Comparison of ENCODE assay signal across 17 mouse cellular contexts in the genomic region with DNA sequence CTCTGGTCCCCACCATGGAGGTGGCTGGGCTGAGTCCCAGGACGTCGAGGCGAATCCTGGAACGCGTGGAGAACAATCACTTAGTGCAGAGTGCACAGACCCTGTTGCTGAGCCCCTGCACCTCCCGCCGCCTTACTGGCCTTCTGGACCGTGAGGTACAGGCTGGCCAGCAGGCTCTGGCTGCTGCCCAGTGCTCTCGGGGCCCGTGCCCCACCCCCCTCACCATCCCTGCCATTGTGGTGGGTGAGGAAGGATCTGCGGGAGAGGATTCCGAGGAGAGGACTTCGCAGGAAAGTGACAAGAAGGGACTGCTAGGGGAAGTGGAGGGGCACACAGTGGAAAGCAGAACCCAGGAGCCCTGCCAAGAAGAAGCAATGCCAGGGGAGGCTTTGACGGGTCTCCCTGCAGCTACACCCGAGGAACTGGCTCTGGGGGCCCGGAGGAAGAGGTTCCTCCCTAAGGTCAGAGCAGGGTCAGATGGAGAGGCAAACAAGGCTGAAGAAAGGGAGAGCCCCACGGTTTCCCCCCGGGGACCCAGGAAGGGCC. TPM values are rescaled to one million over a fixed set of nuclear protein-coding genes. Genes with fewer than 3 reads are reported as not detected.
DNase-seq lines count a peak whose midpoint lies in the region; ATAC-seq and TF ChIP-seq lines count a peak whose summit lies in the region.
"Had no signal": no experiment of that assay in that cellular context is flagged by ENCODE, and none has a peak within 500 bp of the region (broad histone marks: within the 10 kb centered on the region; RNA-seq: fewer than 3 reads in every experiment).

No protein-coding gene starts in this region.

- peak overlapping the region; percentile 6 for H3K27ac ChIP-seq in heart, embryonic 15.5 days
- H3K27ac ChIP-seq in CH12.LX (ENCODE audit: insufficient read depth, low read depth) = no peak overlapping the region
- H3K27ac ChIP-seq in intestine, postnatal 0 days (ENCODE audit: low read depth, low read length) = peak overlapping the region; percentile 55
- H3K27ac ChIP-seq in layer of hippocampus, adult 2 months = no peak overlapping the region
- H3K27ac ChIP-seq: liver, embryonic 15.5 days; stomach, embryonic 15.5 days had no signal

- no peak for TF ChIP-seq RAD21 in CH12.LX (IDR thresholded peaks at IDR 0.05; ENCODE audit: low read depth, low read length)

- H3K4me1 ChIP-seq in heart, embryonic 15.5 days (replicated peaks) = peaks cover 18% of the 10 kb centered on the region
- peaks cover 7 to 24% of the 10 kb centered on the region in 2 experiments for H3K4me1 ChIP-seq in CH12.LX (ENCODE audit: control insufficient read depth in 1 of 2, insufficient read depth in 2 of 2)
- peaks cover 6% of the 10 kb centered on the region; the same call in 1 of the 2 replicates for H3K4me1 ChIP-seq in intestine, postnatal 0 days (replicated peaks; ENCODE audit: control insufficient read depth, insufficient read depth, low read length)

- in situ Hi-C loops in CH12.LX (cut with MboI; ENCODE audit: low pct_ligation_motif_present, low pct_unique_long_range_greater_than_20kb, low sequenced_read_pairs) = no loop called here

- peak; percentile 56 to 69 for DNase-seq in cerebellum, postnatal 10 days
- no peak for DNase-seq in cerebellum, adult 8-10 months
- DNase-seq in heart, adult 18-20 months = no peak
- DNase-seq in CH12.LX (ENCODE audit: extremely low read depth) = peak; percentile 30
- no peak for DNase-seq in layer of hippocampus, adult 2 months (ENCODE audit: low spot score in 2 of 2)
- DNase-seq in spleen, postnatal 36 days (ENCODE audit: low spot score in 2 of 2) = no peak
- DNase-seq: cerebellum, adult 9-10 months; kidney, postnatal 10 days; midbrain, embryonic 14.5 days; right cerebral cortex, postnatal 4 days; thymus, postnatal 4 days had no signal

- no peak overlapping the region for H3K4me3 ChIP-seq in heart, embryonic 15.5 days
- H3K4me3 ChIP-seq in CH12.LX (replicated peaks in 1 of 3; ENCODE audit: low read depth in 2 of 3, low read length in 2 of 3, poor library complexity in 1 of 3) = peak overlapping the region in 1 of 3 experiments; percentile 34
- H3K4me3 ChIP-seq in intestine, postnatal 0 days (ENCODE audit: low read depth, low read length) = no peak overlapping the region
- no peak overlapping the region for H3K4me3 ChIP-seq in layer of hippocampus, adult 2 months
- H3K4me3 ChIP-seq: liver, embryonic 15.5 days; stomach, embryonic 15.5 days had no signal

- H3K36me3 ChIP-seq in heart, embryonic 15.5 days = peaks cover 40% of the 10 kb centered on the region; the same call in 1 of the 2 replicates
- H3K36me3 ChIP-seq in CH12.LX (replicated peaks in 1 of 2; ENCODE audit: control insufficient read depth in 1 of 2, insufficient read depth in 1 of 2, low read length in 1 of 2) = peaks cover 0 to 2% of the 10 kb centered on the region in 2 experiments
- H3K36me3 ChIP-seq in intestine, postnatal 0 days (ENCODE audit: control insufficient read depth, insufficient read depth) = no peaks in the 10 kb centered on the region
- H3K36me3 ChIP-seq: liver, embryonic 15.5 days; stomach, embryonic 15.5 days had no signal

- H3K9ac ChIP-seq in heart, embryonic 15.5 days = 0 out of 2 replicates have a peak overlapping the region, but pooled peaks have one; percentile 28
- H3K9ac ChIP-seq in CH12.LX (ENCODE audit: insufficient read depth, low read depth) = no peak overlapping the region
- H3K9ac ChIP-seq in intestine, postnatal 0 days (ENCODE audit: low read depth, low read length) = no peak overlapping the region
- H3K9ac ChIP-seq: liver, embryonic 15.5 days; stomach, embryonic 15.5 days had no signal

- H3K27me3 ChIP-seq in heart, embryonic 15.5 days = no peaks in the 10 kb centered on the region
- no peaks in the 10 kb centered on the region for H3K27me3 ChIP-seq in CH12.LX (replicated peaks)
- no peaks in the 10 kb centered on the region for H3K27me3 ChIP-seq in intestine, postnatal 0 days (replicated peaks; ENCODE audit: control insufficient read depth, insufficient read depth, low read length)
- H3K27me3 ChIP-seq: liver, embryonic 15.5 days; stomach, embryonic 15.5 days had no signal

- TF ChIP-seq POLR2A in CH12.LX (IDR thresholded peaks at IDR 0.05; ENCODE audit: low read depth, low read length) = no peak

- no peak for TF ChIP-seq CTCF in CH12.LX (conservative IDR thresholded peaks at IDR 0.05 in 1 of 2, IDR thresholded peaks at IDR 0.05 in 1 of 2; ENCODE audit: low read depth in 2 of 2, low read length in 2 of 2)
- no peak for TF ChIP-seq CTCF in intestine, postnatal 0 days (IDR thresholded peaks at IDR 0.05; ENCODE audit: low read depth)
- TF ChIP-seq CTCF in layer of hippocampus, adult 2 months (conservative IDR thresholded peaks at IDR 0.05) = no peak

- no peak for ATAC-seq in heart, embryonic 15.5 days (replicated peaks; ENCODE audit: insufficient number of reproducible peaks, insufficient read depth, low FRiP score, low read depth)
- ATAC-seq in intestine, postnatal 0 days = no peak

- 39% methylated on average over 18 of the region's 18 CpGs for WGBS in heart, embryonic 15.5 days
- WGBS in intestine, postnatal 0 days = 52% methylated on average over 18 of the region's 18 CpGs

- no peaks in the 10 kb centered on the region for H3K79me2 ChIP-seq in CH12.LX (replicated peaks; ENCODE audit: control insufficient read depth, extremely low read depth, insufficient read depth, poor library complexity, severe bottlenecking)

- H3K9me3 ChIP-seq in heart, embryonic 15.5 days (replicated peaks) = no peaks in the 10 kb centered on the region
- H3K9me3 ChIP-seq in CH12.LX (replicated peaks; ENCODE audit: low read length) = no peaks in the 10 kb centered on the region
- H3K9me3 ChIP-seq in intestine, postnatal 0 days (ENCODE audit: control insufficient read depth) = no peaks in the 10 kb centered on the region
- H3K9me3 ChIP-seq: liver, embryonic 15.5 days; stomach, embryonic 15.5 days had no signal

- no peak overlapping the region for H3K4me2 ChIP-seq in heart, embryonic 15.5 days
- H3K4me2 ChIP-seq in CH12.LX (ENCODE audit: insufficient read depth, low read depth, poor library complexity, severe bottlenecking) = no peak overlapping the region
- no peak overlapping the region for H3K4me2 ChIP-seq in intestine, postnatal 0 days (replicated peaks; ENCODE audit: low read depth)
- H3K4me2 ChIP-seq: liver, embryonic 15.5 days; stomach, embryonic 15.5 days had no signal

- dilution Hi-C loops in CH12.LX (cut with MboI; ENCODE audit: extremely low pct_ligation_motif_present, extremely low pct_unique_long_range_greater_than_20kb, low sequenced_read_pairs) = no loop called here

- no peak for TF ChIP-seq EP300 in CH12.LX (IDR thresholded peaks at IDR 0.05; ENCODE audit: low read length)

TF ChIP-seq in CH12.LX, 34 proteins besides CTCF, POLR2A, EP300 and RAD21:
- TF ChIP-seq MEF2A (IDR thresholded peaks at IDR 0.05; ENCODE audit: borderline replicate concordance, low read depth, low read length) = no peak
- TF ChIP-seq HCFC1 (IDR thresholded peaks at IDR 0.05; ENCODE audit: low read depth, low read length) = no peak
- TF ChIP-seq E2F4 (IDR thresholded peaks at IDR 0.05; ENCODE audit: insufficient replicate concordance, low read depth, low read length) = no peak
- no peak for TF ChIP-seq TCF12 (IDR thresholded peaks at IDR 0.05; ENCODE audit: low read depth, low read length)
- no peak for TF ChIP-seq MAFK (IDR thresholded peaks at IDR 0.05; ENCODE audit: insufficient replicate concordance, low read length)

RNA-seq across cellular contexts. Expression of gene Slc28a1, which starts 21.1 kb away (rescaled TPM):
- polyA plus RNA-seq in heart, embryonic 15.5 days (2015; fragmentation: Nextera tagmentation; extraction: Ambion mirVana) = 0.09 and 0.14 TPM in 2 replicates
- under 1 TPM; 0.12 to 0.21 TPM for total RNA-seq in heart, adult 18-20 months (2021)
- 0.04 TPM in 1 of 2 replicates, not detected in the other for total RNA-seq in CH12.LX (2012; rRNA removed)
- not detected in 2 replicates for total RNA-seq in CH12.LX (2014; rRNA removed)
- 0.13 and 0.22 TPM in 2 replicates for polyA plus RNA-seq in CH12.LX (2012; ENCODE audit: insufficient read length, low read depth)
- polyA plus RNA-seq in intestine, postnatal 0 days (2015; fragmentation: Nextera tagmentation; extraction: Ambion mirVana) = 0.59 and 1.0 TPM in 2 replicates
- not detected for total RNA-seq in layer of hippocampus, adult 2 months (2021)
- total RNA-seq: layer of hippocampus, postnatal 14 days had no signal
- polyA plus RNA-seq: midbrain, embryonic 14.5 days; neural tube, embryonic 11.5 days had no signal

RNA-seq across cellular contexts. Expression of gene Alpk3, which starts 36.1 kb away (rescaled TPM):
- polyA plus RNA-seq in heart, embryonic 15.5 days (2015; fragmentation: Nextera tagmentation; extraction: Ambion mirVana) = 17.9 and 18.2 TPM in 2 replicates
- 100 to 1,000 TPM; 112 to 119 TPM for total RNA-seq in heart, adult 18-20 months (2021)
- 0.13 and 0.64 TPM in 2 replicates for total RNA-seq in CH12.LX (2012; rRNA removed)
- 0.08 and 0.13 TPM in 2 replicates for total RNA-seq in CH12.LX (2014; rRNA removed)
- 1.1 and 1.6 TPM in 2 replicates for polyA plus RNA-seq in CH12.LX (2012; ENCODE audit: insufficient read length, low read depth)
- 0.86 and 1.0 TPM in 2 replicates for polyA plus RNA-seq in intestine, postnatal 0 days (2015; fragmentation: Nextera tagmentation; extraction: Ambion mirVana)
- total RNA-seq in layer of hippocampus, adult 2 months (2021) = under 1 TPM; 0.64 to 0.67 TPM

Comparison
In these comparisons a context has a peak if more than half of its experiments do, and no peak if none do; other contexts are left out.
1. DNase-seq: peak in cerebellum, postnatal 10 days (2 of 2) and CH12.LX (single experiment); none in cerebellum, adult 8-10 months (single experiment), heart, adult 18-20 months (0 of 2), layer of hippocampus, adult 2 months (0 of 2) and spleen, postnatal 36 days (0 of 2).
2. H3K27ac ChIP-seq: peak in heart, embryonic 15.5 days (single experiment) and intestine, postnatal 0 days (single experiment); none in CH12.LX (single experiment) and layer of hippocampus, adult 2 months (single experiment).
3. RNA of gene Alpk3, which starts 36.1 kb away (total RNA-seq): 112 to 119 TPM in heart, adult 18-20 months; 0.64 to 0.67 TPM in layer of hippocampus, adult 2 months and 0.08 to 0.64 TPM in CH12.LX; every median in the first group is over 10 times any median in the second.